Mouse (Mus musculus): ENCODE results near the gene Ranbp2. TPM values are rescaled to one million over a fixed set of nuclear protein-coding genes. Genes with fewer than 3 reads are reported as not detected.
A peak's percentile ranks its signal among the peaks of the same experiment; 100 is the strongest.

Gene Ranbp2
- total RNA-seq (2014; rRNA removed) (40.0 and 49.7 TPM in 2 replicates), polyA plus RNA-seq (2015; fragmentation: Nextera tagmentation; extraction: Ambion mirVana) (9.6 and 12.5 TPM in 2 replicates)

- Histone ChIP-seq H3K4me1 (ENCODE audit: insufficient read depth, low read length) (no peaks in the 10 kb centered on the region), H3K4me2 (ENCODE audit: low read depth, low read length, poor library complexity, severe bottlenecking) (peak within 1 kb of the TSS; percentile 67), H3K27me3 (ENCODE audit: insufficient read depth, low read length) (no peaks in the 10 kb centered on the region), H3K36me3 (ENCODE audit: insufficient read depth, low read length) (no peaks in the 10 kb centered on the region), H3K9ac (replicated peaks; ENCODE audit: low read length, poor library complexity, severe bottlenecking) (peak within 1 kb of the TSS; percentile 95), H3K9me3 (ENCODE audit: low read length) (no peaks in the 10 kb centered on the region), H3K27ac (ENCODE audit: low read depth, low read length) (peak within 1 kb of the TSS; percentile 96), H3K4me3 (ENCODE audit: low read depth, low read length) (peak within 1 kb of the TSS; percentile 90)
- no peak for TF ChIP-seq CTCF (IDR thresholded peaks at IDR 0.05)
- WGBS = under 1% methylated on average over 72 of the region's 91 CpGs
- ATAC-seq (ENCODE audit: low FRiP score) (peak; percentile 98), DNase-seq (ENCODE audit: low spot score) (peak; percentile 99)
These were observed at the start of gene Ranbp2 for GRCm38 (mm10) chr10:58446384-58447279. Gene Ranbp2 (plus strand): TSS chr10:58446920.

- no peak for TF ChIP-seq CTCF (IDR thresholded peaks at IDR 0.05)
- no peak overlapping the region for H3K4me2 ChIP-seq (ENCODE audit: low read depth, low read length, poor library complexity, severe bottlenecking)
- no peaks in the 10 kb centered on the region for H3K9me3 ChIP-seq (ENCODE audit: low read length)
- H3K9ac ChIP-seq (replicated peaks; ENCODE audit: low read length, poor library complexity, severe bottlenecking) = no peak overlapping the region
- H3K27me3 ChIP-seq (ENCODE audit: insufficient read depth, low read length) = no peaks in the 10 kb centered on the region
- DNase-seq (ENCODE audit: low spot score) (no peak), ATAC-seq (ENCODE audit: low FRiP score) (no peak)
- H3K27ac ChIP-seq (ENCODE audit: low read depth, low read length) = no peak overlapping the region
- H3K36me3 ChIP-seq (ENCODE audit: insufficient read depth, low read length) = peaks cover 7% of the 10 kb centered on the region; the same call in 1 of the 2 replicates
- H3K4me1 ChIP-seq (ENCODE audit: insufficient read depth, low read length) = no peaks in the 10 kb centered on the region
- WGBS = 93% methylated on average over 8 of the region's 8 CpGs
- H3K4me3 ChIP-seq (ENCODE audit: low read depth, low read length) = no peak overlapping the region
These were observed 47.8 kb upstream of the Ranbp2 start for GRCm38 (mm10) chr10:58398941-58399340.

GRCm38 (mm10) chr10:58401838-58402237 lies 44.9 kb upstream of the Ranbp2 start:
- no peak overlapping the region for H3K4me3 ChIP-seq (ENCODE audit: low read depth, low read length)
- no peaks in the 10 kb centered on the region for H3K9me3 ChIP-seq (ENCODE audit: low read length)
- no peak for TF ChIP-seq CTCF (IDR thresholded peaks at IDR 0.05)
- WGBS = 86% methylated on average over 3 of the region's 3 CpGs
- no peak overlapping the region for H3K27ac ChIP-seq (ENCODE audit: low read depth, low read length)
- H3K36me3 ChIP-seq (ENCODE audit: insufficient read depth, low read length) = peaks cover 11% of the 10 kb centered on the region
- no peak overlapping the region for H3K4me2 ChIP-seq (ENCODE audit: low read depth, low read length, poor library complexity, severe bottlenecking)
- no peak for DNase-seq (ENCODE audit: low spot score)
- H3K4me1 ChIP-seq (ENCODE audit: insufficient read depth, low read length) = no peaks in the 10 kb centered on the region
- no peak overlapping the region for H3K9ac ChIP-seq (replicated peaks; ENCODE audit: low read length, poor library complexity, severe bottlenecking)
- no peaks in the 10 kb centered on the region for H3K27me3 ChIP-seq (ENCODE audit: insufficient read depth, low read length)
- ATAC-seq (ENCODE audit: low FRiP score) = no peak

GRCm38 (mm10) chr10:58404639-58405038 lies 42.1 kb upstream of the Ranbp2 start:
- WGBS = 92% methylated on average over 6 of the region's 6 CpGs
- Histone ChIP-seq H3K4me3 (ENCODE audit: low read depth, low read length) (no peak overlapping the region), H3K4me1 (ENCODE audit: insufficient read depth, low read length) (no peaks in the 10 kb centered on the region), H3K9me3 (ENCODE audit: low read length) (no peaks in the 10 kb centered on the region), H3K9ac (replicated peaks; ENCODE audit: low read length, poor library complexity, severe bottlenecking) (no peak overlapping the region), H3K4me2 (ENCODE audit: low read depth, low read length, poor library complexity, severe bottlenecking) (no peak overlapping the region), H3K27me3 (ENCODE audit: insufficient read depth, low read length) (no peaks in the 10 kb centered on the region), H3K27ac (ENCODE audit: low read depth, low read length) (no peak overlapping the region; the same call in 1 of the 2 replicates), H3K36me3 (ENCODE audit: insufficient read depth, low read length) (peaks cover 20% of the 10 kb centered on the region)
- no peak for TF ChIP-seq CTCF (IDR thresholded peaks at IDR 0.05)
- DNase-seq (ENCODE audit: low spot score) (no peak), ATAC-seq (ENCODE audit: low FRiP score) (no peak)

- Histone ChIP-seq H3K36me3 (ENCODE audit: insufficient read depth, low read length) (peaks cover 28% of the 10 kb centered on the region), H3K4me2 (ENCODE audit: low read depth, low read length, poor library complexity, severe bottlenecking) (no peak overlapping the region), H3K27me3 (ENCODE audit: insufficient read depth, low read length) (no peaks in the 10 kb centered on the region), H3K4me3 (ENCODE audit: low read depth, low read length) (no peak overlapping the region), H3K27ac (ENCODE audit: low read depth, low read length) (no peak overlapping the region; the same call in 1 of the 2 replicates), H3K9me3 (ENCODE audit: low read length) (no peaks in the 10 kb centered on the region), H3K4me1 (ENCODE audit: insufficient read depth, low read length) (no peaks in the 10 kb centered on the region), H3K9ac (replicated peaks; ENCODE audit: low read length, poor library complexity, severe bottlenecking) (no peak overlapping the region)
- TF ChIP-seq CTCF (IDR thresholded peaks at IDR 0.05) = no peak
- DNase-seq (ENCODE audit: low spot score) (no peak), ATAC-seq (ENCODE audit: low FRiP score) (no peak)
- 83% methylated on average over 4 of the region's 4 CpGs for WGBS
These were observed 41.3 kb upstream of the Ranbp2 start for GRCm38 (mm10) chr10:58405285-58405948.

- Histone ChIP-seq H3K9ac (replicated peaks; ENCODE audit: low read length, poor library complexity, severe bottlenecking) (no peak overlapping the region), H3K4me1 (ENCODE audit: insufficient read depth, low read length) (no peaks in the 10 kb centered on the region), H3K4me3 (ENCODE audit: low read depth, low read length) (no peak overlapping the region), H3K27me3 (ENCODE audit: insufficient read depth, low read length) (no peaks in the 10 kb centered on the region), H3K9me3 (ENCODE audit: low read length) (no peaks in the 10 kb centered on the region), H3K27ac (ENCODE audit: low read depth, low read length) (no peak overlapping the region), H3K36me3 (ENCODE audit: insufficient read depth, low read length) (peaks cover 29% of the 10 kb centered on the region), H3K4me2 (ENCODE audit: low read depth, low read length, poor library complexity, severe bottlenecking) (no peak overlapping the region)
- DNase-seq (ENCODE audit: low spot score) (no peak), ATAC-seq (ENCODE audit: low FRiP score) (no peak)
- TF ChIP-seq CTCF (IDR thresholded peaks at IDR 0.05) = 0 out of 2 replicates have a peak, but pooled peaks have one; percentile 6
- WGBS = 93% methylated on average over 2 of the region's 2 CpGs
These were observed 40.8 kb upstream of the Ranbp2 start for GRCm38 (mm10) chr10:58405949-58406305.
